Mouse (Mus musculus) adrenal gland, adult 8-10 months (tissue): Measurements from ENCODE around the gene Pi4k2b. TPM values are rescaled to one million over a fixed set of nuclear protein-coding genes. Genes with fewer than 3 reads are reported as not detected.
A peak's percentile ranks its signal among the peaks of the same experiment; 100 is the strongest.

Source experiments
- DNase-seq: peaks from one replicate; pipeline ENCODE4 v3.0.0; 2022
- total RNA-seq, 4 experiments: library from RNA; stranded (reverse); gene quantifications; 2 replicates each; pipeline ENCODE4 v1.2.4; 2022

Gene Pi4k2b
- total RNA-seq, 4 experiments from 2014 or later: 7.2 to 12.3 (median 8.7) TPM

DNA sequence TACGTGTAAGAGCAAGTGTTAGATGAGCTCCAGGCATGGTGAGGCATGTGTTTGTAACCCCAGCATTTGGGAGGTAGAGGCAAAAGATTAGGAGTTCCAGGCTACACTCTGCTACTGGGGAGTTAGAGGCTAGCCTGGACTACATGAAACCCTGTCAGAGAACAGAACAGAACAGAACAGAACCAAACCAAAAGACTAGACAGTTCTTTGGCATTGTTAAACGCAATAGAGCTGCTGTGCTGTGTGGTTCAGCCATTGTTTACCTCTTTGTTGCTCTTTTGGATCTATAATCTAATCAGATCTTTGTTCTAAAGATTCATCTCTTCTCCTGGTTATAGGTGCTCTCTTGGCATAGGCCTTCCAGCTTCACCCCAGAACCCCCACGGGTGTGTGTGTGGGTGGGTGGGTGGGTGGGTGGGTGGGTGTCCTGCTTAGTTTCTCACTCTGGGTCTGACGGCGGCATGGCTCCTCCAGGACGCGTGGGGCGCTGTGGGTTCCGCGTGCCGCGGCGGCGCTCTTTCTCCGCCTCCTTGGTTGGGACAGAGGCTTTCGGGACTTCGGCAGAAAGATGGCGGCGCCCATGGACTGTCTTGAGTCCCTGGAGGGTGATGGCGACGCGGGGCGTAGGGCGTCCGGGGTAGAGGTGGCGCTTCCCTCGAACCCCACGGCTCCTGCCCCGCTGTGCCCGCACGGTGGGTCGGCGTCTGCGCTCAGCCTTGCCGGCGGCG is 41.3 kb downstream of the Pi4k2b start:
- DNase-seq: peak; percentile 80

DNA sequence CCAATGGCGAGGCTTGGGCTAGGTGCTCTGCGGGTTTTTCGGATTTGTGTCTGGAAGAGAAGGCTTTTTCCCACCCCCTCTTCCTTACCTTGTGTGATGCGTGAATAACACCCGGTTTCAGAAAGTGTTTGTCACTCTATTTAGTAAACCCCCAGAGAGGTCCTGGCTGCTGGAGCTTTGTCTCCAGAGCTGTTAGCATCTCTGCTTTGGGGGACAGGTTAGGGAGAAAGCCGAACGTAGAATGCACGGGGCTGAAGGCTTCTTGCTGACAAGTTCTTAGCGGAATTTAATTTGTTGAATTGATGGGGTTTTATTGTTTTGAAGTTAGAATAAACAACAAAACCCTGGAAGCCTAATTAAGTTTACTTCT is 41.9 kb downstream of the Pi4k2b start:
- no peak for DNase-seq

DNA sequence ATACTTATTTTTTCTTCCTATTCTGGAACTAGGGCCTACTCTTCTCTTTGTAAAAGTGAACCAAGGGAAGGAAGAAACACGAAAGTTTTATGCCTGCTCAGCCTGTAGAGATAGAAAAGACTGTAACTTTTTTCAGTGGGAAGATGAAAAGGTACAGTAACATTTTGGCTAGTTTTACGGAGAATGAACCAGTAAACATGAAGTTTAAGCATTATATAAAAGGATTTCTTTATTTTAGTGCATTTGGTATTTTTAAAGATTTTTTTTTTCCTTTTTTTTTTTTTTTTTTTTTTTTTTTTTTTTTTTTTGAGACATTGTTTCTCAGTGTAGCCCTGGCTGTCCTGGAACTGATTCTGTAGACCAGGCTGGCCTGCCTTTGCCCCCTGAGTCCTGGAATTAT is 42.6 kb downstream of the Pi4k2b start:
- DNase-seq: no peak

DNA sequence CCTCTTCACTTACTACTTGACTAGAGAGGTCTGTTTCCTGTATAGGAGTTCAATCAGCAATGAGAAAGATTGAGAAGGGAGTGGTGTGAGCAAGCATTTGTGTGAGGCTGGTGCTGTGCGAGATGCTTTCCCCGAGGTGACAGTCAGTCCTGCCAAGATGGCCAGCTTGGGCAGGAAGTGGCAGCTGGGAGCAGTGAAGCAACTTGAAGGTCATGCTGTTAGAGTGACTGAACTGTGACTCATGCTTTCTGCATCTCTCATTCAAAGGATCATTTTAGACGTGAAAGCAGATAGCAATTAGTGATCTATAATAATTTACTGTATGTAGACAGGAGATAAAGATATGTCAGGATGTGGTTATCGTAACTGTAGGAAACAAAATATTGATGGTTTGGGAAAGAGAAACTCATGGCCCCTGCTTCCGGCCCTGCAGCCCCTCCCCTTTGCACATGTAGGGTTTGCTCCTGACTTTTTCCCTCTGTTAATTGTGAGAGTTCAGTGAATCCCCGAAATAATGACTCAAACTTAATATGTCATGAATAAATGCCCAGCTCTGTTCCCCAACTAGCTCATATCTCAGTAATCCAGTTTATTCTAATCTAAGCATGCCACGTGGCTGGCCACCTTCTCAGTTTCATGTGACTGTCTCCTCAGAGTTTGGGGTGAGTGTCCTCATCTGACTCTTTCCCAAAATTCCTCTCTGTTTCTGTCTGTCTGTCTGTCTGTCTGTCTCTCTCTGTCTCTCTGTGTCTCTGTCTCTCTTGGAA is 45.4 kb downstream of the Pi4k2b start:
- DNase-seq: peak; percentile 25

DNA sequence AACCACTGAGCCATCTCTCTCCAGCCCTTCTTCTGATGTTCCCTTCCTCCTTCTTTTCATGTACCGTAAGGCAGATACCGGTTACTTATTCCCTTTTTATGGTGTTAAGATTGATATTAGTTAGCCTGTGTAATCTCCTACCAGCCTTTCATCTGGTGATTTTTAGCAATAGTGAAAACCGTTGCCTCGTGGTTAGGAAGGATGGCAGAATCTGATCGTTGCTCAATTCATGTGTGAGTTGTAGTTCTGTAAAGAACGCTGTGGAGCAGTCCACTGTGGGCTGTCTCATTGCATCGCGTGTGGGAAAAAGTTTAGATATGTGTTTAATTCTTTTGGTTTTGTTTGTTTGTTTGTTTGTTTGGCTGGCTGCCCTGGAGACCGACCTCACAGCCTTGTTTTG is 51.9 kb downstream of the Pi4k2b start:
- no peak for DNase-seq

DNA sequence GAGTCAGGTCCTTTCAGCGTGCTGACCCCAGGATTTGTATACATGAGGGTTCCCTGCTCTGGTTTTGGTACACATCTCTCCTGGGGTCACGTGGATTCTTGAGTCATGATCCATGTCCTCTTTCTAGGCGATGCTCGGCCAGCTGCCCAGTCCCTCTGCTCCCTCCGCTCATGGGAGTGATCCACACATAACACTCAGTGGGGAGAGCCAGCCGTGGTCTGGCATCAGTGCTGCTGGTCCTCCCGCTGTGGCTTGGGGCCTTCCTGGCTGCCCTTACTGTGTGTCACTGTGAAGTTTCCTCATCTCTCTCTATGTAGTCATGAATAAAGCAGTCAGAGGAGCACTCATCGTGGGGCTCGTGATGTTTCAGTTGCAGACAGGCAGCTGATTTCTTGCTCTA is 52.7 kb downstream of the Pi4k2b start:
- no peak for DNase-seq

DNA sequence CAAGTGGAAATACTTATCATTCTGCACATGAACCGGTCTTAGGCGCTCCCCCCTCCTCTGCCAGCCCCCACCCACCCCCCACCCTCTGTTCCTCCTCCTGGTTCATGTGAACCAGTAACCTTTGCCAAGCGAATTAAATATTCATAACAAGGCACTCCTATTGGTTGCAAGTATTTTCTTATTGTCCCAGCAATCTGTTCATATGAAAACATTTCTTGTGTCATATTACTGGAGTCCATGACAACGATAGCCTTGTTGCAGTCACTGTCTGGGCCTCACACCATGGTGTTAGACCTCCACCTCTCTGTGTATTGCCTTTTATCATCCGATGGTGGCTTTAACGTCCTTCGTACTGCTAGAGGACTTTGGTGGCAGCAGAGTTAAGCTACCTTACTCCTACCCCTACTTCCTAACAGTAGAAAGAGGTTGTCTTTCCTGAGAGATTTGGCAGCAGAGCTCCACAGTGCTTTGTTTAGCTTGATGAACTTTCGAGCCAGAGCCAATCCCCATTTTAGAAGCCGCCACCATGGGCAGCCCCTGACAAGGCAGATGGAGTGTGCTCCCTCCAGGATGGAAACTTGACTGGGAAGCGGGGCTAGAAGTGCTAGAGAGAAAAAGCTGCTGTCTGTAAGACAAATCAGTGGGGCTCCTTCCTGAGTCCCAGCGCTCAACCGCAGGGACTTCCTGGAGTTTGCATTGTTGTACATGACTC is 58.1 kb downstream of the Pi4k2b start:
- no peak for DNase-seq

DNA sequence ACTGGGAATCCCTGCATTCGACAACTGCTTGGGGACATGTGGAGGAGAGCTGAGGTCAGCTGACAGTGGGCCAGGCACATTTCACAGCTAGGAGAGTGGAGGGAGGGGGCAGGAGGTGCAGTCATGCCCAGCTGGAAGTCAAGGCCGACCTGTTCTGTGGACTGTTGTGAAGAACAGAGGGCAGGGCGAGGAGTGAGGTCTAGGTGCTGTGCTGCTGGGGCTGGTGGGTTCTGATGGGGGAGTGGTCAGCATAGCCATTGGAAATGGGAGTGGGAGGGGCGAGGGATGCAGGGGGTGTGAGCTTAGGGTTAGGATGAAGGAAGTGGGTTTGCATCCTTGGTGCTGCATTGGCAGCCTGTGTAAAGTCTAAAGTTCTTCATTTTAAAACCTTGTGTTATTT is 64.4 kb downstream of the Pi4k2b start:
- no peak for DNase-seq

DNA sequence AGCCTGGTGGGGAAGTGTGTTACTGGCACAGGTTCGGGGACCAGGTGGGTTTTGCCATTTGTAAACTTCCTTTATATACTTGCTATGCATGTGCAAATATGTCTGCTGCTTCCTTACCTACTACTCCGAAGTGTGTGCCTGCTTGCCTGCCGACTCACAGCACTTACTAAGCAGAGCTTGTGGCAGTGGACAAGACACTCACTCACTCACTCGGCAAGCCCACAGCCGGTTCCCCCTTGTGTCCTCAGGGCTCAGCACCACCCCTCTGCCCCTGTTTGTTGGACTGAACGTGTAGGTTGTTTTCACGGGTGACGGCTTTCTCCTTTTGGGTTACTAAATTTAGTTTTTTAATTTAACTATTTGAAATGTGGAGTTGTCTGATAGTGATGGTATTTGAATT is 65.0 kb downstream of the Pi4k2b start:
- DNase-seq: no peak

DNA sequence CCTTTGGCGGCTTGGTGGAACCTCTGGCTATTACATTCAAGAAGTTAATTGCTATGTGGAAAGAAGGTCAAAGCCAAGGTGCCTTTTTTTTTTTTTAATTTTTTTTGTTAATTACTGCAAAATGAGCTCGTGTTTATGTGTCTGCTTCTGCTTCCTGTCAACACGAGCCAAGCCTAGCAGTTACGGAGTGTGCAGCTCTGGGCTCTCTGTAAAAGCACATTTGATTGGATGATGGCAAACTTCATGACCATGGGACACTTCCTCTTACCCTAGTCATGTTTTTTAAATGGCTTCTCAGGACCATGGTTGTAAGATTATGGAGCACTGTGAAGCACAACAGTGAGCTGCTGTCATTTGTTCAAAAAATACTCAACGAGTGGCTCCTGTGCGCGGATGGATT is 65.7 kb downstream of the Pi4k2b start:
- DNase-seq: no peak

DNA sequence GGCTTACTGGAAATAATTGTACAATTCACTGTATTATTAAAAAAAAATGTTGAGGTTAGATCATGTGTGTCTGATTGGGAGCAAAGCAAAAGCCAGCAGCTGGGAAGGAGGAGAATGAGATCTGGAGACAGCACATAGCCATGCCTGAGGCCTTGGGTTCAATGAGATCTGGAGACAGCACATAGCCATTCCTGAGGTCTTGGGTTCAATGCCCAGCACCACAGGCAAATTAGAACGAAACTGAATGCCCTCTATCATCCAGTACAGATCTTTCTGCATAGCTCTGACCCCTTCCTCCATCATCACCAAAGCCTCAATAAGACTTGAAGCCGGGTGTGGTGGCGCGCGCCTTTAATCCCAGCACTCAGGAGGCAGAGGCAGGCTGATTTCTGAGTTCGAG is 69.1 kb downstream of the Pi4k2b start:
- no peak for DNase-seq

DNA sequence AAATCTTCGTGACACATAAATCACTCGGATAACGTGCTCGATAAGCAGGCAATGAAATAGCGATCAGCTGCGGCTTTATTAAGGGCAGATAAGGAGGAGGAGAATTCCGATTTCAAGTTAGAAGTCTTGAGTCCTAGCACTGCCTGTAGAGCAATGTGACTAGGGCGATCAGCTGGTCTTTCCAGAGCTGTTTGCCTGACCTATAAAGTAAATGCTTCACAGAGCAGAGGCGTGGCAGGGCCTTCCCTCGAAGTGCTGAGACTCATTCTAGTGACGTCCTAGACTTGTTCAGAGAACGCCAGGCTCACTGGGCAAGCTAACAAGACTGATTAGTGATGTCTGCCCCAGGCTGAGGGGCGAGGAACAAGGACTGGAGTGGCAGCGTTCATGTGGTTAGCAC is 69.7 kb downstream of the Pi4k2b start:
- no peak for DNase-seq

DNA sequence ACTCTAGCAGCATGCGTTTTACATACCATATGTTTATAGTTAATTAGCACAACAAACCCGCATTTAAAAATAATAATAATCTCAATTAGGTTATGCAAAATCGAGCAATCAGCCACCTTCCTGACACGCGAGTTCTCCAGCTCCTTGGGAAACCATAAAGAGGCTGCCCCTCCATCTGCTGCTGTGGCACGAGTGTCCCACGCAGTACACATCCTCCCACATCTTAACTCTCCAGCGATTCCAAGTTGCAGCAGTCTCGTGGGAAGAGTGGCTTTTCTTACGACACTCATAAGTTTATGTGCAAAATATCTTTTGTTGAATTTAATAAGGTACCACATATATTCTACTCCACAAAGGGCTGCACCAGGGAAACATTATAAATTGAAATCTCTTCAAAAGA is 71.1 kb downstream of the Pi4k2b start:
- no peak for DNase-seq

DNA sequence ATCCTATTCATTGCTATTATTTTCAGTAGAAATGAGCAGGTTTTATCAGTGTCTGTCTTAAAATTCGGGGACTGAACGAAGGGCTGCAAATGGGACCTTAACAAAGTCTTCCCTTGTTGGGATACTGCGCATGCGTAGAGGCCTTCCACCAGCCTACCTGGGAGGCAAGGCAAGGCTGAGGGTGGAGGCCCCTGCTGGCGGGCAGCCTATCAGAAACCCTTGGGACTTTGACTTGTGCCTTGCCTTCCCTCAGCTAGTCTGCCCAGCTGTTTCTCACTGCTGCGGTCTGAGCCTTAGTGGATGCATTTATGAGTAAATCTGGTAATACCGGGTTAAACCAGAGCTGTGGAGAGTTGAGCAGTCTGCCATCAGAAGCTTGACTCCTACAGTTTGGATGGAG is 71.9 kb downstream of the Pi4k2b start:
- no peak for DNase-seq

DNA sequence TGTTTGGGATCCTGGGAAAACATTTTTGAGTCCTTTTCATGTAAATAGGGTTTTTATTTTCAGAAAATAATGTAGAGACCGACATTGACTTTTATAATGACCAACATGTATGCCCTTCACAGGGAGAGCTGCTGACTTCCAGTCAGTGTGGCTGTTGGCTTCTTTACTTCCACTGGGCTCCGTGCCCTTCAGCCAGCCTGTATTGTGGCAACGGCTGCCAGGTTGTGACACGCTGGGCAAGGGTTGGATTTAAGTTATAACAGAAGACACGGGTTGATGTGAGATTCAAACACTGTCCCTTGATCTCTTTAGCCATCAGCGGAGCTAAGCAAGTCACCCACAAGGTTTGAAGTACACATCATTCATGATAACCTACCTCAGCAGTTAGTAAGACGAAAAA is 77.3 kb downstream of the Pi4k2b start:
- DNase-seq: no peak

Other genes starting within 250 kb of the Pi4k2b start
- under 1 TPM; 0.34 to 0.91 (median 0.55) TPM for gene Lgi2, start 175.1 kb upstream of the Pi4k2b start, total RNA-seq
- 10 to 100 TPM; 17.6 to 22.4 (median 18.1) TPM for gene Sepsecs, start 71.9 kb upstream of the Pi4k2b start, total RNA-seq
- 10 to 100 TPM; 12.1 to 17.7 (median 14.3) TPM for gene Zcchc4, start 33.8 kb downstream of the Pi4k2b start, total RNA-seq
- 10 to 100 TPM; 54.9 to 94.2 (median 76.5) TPM for gene Anapc4, start 92.4 kb downstream of the Pi4k2b start, total RNA-seq